Mouse (Mus musculus): Measurements from ENCODE around the gene Dcaf11. TPM values are rescaled to one million over a fixed set of nuclear protein-coding genes. Genes with fewer than 3 reads are reported as not detected.

Gene Dcaf11
- total RNA-seq, 2 experiments from 2014 or later: 97.3 to 105 TPM

DNA sequence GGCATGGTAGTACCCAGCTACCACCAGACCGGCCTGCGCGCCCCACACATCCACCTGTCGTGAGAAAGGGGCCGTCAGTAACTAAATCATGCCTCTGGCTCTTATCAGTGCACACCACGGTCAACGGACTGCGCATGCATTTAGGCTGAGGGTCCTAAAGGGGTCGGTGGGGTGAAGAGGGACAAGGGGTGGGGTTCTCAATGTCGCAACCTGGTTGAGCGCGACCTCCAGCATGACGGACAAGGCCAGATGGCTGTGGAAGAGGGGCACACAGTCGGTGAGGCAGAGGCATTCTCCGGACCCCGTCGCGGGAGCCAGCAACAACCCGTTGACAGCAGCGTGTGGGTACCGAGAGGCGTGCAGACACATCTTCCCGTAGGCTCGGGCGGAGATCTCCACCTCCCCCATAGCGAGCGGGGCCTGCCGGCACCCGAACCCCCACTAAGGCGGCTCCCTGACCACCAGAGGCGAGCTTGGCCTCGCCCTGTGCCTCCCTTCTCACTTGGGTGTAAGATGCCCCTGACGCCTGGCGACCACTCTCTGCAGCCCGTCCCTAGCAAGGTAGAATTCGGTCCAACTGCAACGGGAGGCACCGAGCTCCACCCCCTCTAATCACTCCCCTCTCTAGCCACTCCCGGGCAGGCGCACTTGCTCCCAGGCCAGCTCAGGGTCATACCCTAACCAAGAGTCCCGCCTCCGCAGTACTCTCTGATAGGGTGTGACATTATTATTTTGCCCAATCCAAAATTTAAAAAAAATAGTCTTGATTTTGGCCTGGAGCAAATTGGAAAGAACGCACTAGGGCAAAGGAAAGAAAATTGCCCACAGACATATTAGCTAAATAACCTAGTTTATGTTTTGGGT is 25.1 kb downstream of the Dcaf11 start, which contains the start of gene Emc9:
Gene Emc9 (minus strand): TSS at position 601 of the 864 bp plus-strand sequence.
- peak; percentile 83 for DNase-seq

DNA sequence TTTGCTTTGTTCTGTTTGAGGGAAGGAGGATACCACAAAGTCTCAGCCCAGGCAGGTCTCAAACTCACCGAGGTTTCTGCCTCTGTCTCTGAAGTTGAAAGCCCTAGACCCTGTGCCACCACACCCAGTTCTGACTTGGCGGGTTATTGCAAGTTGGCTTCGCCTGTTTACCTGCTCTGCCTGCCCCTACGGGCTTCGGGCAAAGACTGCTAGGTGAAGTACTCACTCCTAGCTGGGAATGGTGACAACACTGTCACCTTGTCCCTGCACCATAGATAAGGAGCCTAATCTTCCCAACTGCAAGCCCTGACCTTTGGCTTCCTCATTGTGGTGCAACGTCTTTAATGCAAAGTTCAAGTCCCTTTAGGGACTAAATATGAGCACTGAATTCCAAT is 25.8 kb downstream of the Dcaf11 start:
- DNase-seq: no peak

DNA sequence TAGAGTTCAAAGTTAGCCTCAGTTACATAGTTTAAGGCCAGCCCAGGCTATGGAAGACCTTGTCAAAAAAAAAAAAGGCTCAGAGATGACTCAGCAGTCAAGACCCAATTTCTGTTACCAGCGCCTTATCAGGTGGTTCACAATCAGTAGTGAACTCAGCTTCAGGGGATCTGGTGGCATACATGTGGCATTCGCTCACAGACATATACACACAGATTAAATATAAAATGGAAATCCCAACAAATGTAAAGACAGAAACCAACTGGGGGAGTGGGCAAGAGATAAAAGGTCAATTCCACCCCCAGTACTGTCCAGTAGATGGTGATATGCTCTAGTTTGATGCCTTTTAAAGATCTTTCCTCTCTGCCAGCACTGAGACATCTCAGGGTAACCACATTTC is 26.3 kb downstream of the Dcaf11 start:
- DNase-seq: no peak

DNA sequence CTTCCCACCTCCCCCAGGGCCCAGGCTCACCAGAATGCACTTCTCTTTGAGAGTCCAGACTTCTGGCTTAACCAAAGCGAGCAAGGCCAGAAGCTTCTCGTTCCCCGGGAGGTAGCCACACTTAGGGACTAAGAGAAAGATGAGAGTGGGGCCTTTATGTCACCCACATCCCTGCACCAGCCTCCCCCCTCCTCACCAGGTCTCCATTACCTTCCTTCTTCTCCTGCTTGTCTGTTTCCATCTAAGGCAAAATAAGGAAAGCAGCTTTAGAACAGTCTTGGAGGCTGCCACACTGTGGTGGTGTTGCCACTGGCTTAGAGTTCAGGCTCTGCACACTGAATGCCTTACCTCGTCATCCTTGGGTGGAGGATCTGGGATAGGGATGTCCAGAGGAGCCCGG is 29.5 kb downstream of the Dcaf11 start:
- DNase-seq: no peak

DNA sequence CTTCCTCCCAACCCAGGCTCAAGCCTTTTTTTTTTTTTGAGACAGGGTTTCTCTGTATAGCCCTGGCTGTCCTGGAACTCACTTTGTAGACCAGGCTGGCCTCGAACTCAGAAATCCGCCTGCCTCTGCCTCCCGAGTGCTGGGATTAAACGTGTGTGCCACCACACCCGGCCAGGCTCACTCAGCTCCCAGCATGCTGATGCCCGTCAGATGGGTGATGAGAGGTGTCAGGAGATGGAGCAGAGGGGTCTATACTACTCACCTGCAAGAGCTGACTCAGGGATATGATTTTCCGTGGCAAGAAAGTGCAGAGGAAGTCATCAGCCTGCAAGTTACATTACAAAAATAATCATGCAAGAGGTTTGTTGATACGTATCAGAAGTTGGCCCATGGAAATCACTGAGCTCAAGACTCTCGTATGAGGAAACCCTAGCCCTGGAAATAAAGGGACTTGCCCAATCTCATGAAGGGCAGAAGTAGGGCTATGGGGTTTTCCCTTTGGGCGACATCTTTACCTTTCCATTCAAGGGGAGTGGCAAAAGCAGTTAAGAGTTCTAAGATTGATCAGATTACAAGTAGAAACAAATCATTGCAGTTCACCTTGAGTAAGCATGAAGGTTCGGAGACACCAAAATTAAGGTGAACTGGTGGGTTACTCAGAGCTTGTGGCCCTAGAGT is 30.1 kb downstream of the Dcaf11 start:
- DNase-seq: no peak

DNA sequence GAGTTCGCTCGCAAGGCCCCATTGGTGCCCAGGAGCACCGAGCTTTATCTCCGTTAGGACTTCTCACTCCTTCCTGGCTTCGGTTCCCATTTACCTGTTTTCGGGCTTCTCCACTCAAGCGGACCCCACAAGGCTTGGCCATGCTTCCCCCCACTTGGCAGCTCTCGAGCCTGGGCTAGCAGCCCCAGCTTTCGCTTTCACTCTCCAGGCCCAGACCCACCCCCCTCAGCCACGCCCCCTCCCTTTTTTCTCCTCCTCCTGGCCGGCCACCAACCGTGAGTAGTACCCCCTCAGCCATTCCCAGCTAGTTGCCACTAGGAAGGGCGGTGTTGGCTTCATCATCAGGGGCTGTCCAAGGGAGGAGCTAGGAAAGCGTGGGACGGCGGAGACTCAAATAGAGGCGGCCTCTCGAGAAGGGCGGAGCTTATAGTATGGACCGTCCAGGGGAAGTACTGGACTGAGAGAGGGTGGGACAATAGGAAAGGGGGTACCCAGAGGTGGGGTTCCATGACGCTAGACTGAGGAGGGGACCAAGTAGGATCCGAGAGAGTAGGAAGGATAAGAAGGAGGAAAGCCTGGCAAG is 31.0 kb downstream of the Dcaf11 start, which contains the start of gene Psme2:
Gene Psme2 (minus strand): TSS at position 366 of the 583 bp plus-strand sequence.
- peak; percentile 96 for DNase-seq

DNA sequence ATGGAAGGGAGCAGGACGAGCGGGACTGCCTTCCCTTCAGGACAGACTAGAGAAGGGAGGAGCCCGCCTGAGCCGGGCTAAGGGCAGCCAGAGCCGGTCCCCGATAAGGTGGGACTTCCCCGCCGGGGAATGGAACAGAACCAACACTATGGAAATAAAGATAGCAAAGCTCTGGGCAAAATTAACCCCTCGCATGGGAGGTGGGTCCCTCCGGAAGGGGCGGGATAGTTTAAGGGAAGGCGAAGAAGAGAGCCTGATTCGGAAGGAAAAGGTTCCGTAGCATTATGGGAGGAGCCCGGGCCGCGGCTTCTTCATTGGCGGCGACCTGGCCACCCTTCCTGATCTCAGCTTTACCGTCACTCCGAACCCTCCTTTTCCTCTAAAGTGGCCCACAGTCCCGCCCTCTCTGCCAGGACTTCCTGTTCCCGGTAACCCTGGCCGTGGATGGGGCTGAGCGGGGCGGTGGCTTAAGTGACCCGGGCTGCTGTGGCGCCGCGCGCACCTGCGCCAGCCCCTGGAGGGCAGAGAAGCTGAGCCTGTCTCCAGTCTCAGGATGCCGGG is 31.6 kb downstream of the Dcaf11 start, which contains the start of gene Rnf31:
Gene Rnf31 (plus strand): TSS at position 378 of the 561 bp plus-strand sequence.
- DNase-seq: peak; percentile 97

DNA sequence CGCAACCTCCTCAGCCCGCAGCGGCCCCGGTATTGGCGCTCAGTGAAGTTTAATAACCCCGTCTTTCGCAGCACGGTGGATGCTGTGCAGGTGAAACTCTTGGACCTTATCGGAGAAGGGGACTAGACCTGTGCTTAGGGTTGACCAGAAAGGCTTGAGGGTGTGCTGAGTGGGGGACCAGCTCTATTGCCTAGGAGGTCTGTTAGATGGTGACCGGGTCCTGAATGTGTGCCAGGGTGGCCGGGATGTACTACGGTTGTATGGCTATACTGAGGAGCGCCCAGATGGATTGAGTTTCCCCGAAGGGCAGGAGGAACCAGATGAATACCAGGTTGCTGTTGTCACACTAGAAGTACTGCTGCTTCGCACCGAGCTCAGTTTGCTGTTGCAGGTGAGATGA is 32.4 kb downstream of the Dcaf11 start:
- DNase-seq: no peak

DNA sequence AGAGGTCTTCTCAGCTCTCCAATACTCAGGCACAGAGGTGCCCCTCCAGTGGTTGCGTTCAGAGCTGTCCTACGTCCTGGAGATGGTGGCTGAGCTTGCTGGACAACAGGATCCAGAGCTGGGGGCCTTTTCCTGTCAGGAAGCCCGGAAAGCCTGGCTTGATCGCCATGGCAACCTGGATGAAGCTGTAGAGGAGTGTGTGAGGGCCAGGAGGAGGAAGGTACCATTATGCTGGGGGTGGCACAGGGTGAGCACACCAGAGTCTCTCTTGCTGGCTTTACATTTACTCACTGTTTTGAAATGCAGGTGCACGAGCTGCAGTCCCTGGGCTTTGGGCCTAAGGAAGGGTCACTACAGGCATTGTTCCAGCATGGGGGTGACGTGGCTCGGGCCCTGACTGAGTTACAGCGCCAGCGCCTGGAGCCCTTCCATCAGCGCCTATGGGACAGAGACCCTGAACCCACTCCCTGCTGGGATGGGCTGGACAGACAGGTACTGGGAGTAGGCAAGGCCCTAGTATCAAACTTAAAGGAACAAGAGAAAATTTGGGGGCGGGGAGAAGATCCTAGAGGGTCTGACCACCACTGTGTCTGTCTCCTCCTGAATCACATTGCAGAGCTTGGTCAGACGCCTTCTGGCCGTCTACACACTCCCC is 36.4 kb downstream of the Dcaf11 start:
- no peak for DNase-seq

DNA sequence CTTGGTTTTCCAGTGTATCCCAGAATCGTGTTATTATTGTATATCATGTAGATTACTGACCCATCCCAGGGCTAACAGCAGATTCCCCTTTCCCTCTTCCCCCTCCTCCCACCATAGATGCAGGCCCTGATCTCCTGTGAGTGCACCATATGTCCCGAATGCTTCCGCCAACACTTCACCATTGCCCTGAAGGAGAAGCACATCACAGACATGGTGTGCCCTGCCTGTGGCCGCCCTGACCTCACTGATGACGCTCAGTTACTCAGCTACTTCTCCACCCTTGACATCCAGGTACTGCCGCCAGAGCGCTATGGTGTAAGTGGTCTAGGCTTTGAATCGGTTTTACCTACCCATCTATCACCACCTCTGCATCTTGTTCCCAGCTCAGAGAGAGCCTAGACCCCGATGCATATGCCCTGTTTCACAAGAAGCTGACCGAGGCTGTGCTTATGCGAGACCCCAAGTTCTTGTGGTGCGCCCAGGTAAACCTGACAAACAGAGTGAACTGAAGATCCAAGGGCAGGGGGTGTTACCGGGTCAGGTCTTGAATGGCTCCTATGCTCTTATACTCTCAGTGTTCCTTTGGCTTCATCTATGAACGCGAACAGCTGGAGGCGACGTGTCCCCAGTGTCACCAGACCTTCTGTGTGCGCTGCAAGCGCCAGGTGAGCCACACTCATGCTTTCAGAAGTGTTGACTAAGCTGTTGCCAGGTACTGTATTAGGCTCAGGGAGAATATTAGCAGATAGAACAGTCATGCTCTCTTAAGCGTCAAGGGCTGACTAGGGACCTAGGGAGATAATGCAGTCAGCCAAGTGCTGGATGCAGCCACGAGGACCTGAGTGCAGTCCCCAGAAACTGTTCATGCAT is 39.0 kb downstream of the Dcaf11 start:
- DNase-seq: no peak

DNA sequence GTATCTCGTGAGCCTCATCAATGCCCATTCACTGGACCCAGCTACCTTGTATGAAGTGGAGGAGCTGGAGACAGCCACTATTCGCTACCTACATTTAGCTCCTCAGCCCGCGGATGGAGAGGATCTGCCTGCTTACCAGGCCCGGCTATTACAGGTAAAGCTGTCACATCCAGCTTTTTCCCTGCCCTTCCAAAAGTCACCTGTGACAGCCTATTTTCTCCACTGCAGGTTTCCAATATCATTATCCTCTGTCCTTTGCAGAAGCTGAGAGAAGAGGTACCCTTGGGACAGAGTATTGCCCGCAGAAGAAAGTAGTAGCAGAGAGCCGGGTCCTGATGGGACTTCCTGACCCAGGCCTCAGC is 43.4 kb downstream of the Dcaf11 start, which contains the start of gene Irf9:
Gene Irf9 (plus strand): TSS at position 301 of the 362 bp plus-strand sequence.
- DNase-seq: no peak

DNA sequence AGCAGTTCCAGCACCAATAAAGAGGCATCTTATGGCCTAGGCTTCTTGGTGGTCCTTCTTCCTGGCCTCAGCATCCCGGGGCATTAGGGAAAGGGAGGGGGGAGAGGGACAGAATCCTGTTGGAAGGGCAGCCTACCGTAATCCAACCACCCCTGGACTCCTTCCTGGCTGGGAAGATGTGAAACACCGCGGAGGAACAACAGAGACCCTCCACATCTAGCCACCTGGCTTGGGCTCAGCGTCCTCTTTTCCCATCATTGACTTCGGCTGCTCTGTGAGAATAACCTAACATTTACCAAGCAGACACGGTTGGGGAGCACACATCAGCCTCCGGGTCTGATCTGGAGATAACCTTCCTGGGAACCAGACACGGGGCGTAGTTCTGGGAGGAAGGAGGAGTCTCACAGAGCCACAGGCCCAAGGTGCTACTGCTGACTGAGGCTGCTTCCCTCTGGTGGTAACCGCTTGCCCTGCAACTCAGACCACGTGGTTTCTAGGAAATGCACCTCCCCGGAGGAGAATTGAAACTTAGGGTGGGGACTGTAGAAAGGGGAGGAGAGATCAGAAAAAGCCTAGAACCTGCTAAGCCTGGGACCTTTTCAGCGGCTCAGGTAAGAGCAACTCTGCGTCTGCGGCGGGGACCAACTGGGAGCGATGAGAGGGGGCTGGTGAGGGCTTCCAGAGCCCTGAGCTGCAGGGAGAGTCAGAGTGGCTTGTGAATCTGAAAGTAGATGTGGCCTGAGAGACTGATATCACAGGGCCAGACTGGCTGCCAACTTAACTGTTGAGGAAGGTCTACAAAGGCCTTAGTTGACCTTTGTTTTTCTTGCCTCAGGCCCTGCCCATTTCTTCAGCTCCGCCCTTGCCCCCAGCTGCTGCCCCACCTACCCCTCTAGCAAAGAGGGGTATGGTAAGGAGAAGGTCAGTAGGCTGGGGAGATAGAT is 44.1 kb downstream of the Dcaf11 start:
- DNase-seq: peak; percentile 87

DNA sequence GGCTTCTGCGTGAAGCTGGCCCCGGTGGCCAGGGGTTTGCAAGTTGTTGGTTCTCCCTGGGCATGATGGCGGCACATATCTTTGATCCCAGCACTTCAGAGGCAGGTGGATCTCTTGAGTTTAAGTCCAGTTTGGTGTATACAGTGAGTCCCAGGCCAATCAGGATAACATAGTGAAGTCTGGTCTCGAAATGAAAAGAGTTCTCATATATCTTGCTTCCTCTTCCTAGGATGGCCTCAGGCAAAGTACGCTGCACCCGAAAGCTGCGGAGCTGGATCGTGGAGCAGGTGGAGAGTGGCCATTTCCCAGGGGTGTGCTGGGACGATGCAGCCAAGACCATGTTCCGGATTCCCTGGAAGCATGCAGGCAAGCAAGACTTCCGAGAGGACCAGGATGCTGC is 45.0 kb downstream of the Dcaf11 start:
- DNase-seq: no peak

DNA sequence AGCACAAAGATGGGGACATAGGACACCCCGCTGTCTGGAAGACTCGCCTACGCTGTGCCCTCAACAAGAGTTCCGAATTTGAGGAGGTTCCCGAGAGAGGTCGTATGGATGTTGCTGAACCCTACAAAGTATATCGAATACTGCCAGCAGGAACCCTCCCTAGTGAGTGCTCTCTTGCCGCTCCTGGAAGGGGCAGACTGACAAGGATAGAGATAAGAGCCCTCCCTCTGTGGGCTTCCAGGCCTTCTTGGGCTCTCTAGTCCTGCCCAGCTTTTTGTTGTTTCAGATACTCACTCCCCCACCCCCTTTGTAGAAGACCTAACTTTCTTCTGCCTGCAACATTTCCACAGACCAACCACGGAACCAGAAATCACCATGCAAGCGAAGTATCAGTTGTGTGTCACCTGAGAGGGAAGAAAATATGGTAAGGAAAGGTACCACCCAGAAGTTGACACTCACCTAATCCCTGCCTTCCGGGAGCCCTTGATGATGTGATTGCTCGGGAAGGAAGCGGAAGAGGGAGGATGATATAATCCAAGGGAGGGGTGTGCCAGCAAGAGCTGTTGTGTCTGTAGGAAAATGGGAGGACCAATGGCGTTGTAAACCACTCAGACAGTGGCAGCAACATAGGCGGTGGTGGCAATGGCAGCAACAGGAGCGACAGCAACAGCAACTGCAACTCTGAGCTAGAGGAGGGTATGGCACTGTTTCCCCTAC is 46.1 kb downstream of the Dcaf11 start:
- no peak for DNase-seq

DNA sequence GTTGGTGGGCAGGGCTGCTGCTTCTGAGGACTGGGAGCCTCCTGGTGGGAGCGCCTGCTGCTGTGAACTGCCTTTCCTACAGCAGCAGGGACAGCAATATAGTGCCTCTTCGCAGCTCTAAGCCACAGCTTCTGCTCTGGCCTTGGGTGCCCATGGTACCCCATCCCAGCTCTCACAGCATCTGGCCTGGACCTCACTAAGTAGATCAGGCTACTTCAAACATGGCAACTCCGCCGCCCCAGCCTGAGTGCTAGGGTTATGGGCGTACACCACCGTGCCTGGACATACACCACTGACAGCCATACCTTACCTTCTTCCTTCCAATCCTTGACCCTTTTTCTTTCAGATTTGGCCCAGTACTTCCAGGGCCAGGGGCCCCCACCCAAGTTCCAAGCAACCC is 48.5 kb downstream of the Dcaf11 start:
- no peak for DNase-seq

DNA sequence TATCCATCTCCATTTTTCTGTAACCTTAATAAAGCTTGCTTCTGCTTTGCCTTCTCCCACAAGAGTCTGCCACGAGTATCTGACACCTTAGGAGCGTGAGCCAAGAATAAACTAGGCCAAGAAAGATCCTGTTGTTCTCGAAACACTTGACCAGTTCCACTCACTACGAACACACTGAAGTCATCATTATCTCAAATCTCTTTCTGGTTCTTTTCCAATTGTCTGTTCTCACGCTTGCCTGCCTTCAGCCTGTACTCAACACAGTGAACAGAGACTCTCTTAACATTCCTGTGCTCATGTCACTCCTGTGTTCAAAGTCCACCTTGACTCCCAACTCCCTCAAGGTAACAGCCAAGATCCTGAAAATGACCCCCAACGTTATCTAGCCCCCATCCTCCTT is 53.5 kb downstream of the Dcaf11 start:
- no peak for DNase-seq

DNA sequence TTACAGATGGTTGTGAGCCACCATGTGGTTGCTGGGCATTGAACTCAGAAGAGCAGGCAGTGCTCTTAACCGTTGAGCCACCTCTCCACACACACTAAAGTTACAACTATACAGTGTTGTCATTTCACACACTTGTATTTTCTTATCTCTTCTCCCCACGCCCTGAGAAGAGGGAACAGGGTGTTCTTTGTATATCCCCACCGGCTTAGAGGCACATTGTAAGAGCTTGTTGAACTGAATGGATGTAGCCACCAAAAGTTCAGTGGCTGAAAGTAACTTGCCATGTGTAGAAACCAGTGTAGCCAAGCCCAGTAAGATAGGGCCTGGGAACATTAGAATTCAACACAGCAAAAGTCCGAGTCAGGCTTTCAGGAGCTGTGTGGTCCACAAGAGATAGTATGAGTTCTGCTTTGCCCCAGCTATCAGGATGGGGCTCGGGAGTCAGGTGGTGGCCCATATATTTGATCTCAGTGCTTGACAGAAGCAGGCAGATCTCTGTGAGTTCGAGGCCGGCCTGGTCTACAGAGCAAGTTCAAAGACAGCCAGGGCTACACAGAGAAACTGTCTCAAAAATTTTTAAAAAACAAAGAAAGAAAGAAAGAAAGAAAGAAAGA is 54.9 kb downstream of the Dcaf11 start:
- no peak for DNase-seq

DNA sequence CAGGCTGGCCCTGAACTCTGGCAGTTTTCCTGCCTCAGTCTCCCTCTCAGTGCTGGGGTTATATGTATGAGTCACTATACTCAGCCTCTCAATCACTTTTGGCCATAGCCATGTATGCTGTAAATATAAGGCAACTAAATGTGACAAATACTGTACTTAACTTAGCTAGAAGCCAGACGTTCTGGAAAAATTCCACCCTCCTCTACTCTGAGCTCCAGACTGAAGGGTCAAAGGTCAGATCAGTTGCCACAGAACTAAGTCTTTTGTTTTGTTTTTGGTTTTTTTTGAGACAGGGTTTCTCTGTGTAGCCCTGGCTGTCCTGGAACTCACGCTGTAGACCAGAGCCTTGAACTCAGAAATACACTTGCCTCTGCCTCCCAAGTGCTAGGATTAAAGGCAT is 56.1 kb downstream of the Dcaf11 start:
- no peak for DNase-seq

DNA sequence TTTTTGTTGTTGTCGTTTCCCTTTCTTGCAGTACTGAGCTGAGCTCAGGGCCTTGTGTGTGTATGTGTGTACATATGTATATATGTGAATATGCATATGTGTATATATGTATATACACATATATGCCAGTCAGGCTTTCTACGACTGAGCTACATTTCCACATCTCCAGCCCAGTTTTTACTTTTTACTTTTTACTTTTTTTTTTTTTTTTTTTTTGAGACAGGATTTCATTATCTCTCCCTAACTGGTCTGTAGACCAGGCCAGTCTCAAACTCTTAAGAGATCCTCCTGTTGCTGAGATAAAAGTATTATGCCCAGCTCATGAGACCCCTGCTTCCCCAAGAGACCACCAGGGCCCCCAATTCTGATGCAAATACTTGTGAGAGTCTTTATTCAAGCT is 57.0 kb downstream of the Dcaf11 start:
- no peak for DNase-seq
